Mouse (Mus musculus): ENCODE results near the gene Tuba1c.
A peak's percentile ranks its signal among the peaks of the same experiment; 100 is the strongest.
"Not testable (repeated sequence)": the region's sequence is repeated elsewhere in the genome, so short reads cannot be mapped to it uniquely, and the experiment has no call there.

Gene Tuba1c

DNA sequence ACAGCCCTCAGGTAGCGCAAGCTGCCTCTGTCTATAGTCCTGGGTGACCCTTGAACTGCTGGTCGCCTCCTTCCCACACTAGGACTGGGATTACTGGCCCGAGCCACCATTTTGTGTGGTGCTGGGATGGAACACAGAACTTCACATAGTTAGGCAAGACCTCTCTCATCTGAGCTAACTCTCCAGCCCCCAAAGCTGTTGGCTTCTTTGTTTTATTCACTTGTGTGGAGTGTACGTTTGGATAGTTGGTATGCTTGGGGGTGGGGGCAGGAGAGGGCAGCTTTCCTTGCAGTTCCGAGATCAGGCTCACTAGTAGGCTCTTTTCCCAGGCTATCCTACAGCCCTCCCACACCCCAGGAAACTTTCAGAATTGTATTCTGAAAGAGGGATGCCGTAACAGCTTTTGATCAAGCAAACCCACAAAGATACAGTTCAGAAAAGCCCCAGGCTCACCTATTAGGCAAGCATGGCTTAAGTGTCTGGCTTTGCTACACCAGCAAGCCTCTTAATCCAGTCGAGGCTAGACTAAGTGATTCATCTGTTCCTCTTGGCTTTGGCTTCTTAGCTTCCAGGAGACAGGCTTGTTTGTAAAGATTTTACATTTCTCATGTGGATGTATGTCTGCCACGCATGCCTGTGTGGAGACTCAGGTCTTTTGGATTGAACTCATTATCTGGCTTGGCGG, 2.5 kb downstream of the Tuba1c start:
- DNase-seq = no peak

DNA sequence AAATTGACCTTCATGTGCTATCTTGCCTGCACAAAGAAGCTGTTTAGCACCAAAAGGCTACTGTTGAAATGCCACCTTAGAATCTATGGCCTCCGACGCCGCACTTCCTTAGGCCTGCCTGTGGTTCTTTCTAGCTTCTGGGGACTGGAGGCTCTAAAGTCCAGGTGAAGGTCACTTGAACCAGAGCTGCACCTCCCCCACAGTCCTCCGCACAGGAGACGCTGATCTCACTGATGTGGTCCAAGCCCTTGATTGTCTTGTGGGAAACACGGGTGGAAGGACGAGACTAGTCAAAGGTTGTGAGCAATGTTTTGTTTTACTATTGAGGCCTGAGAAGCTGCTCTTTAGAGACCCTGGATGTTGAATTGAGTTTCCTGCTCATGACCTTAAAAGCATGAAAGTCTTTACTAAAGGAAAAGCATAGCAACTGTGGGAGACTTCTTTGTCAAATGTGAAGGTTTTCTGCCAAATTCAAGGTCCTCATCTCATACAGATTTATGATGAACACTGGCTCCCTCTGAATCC, 3.1 kb downstream of the Tuba1c start:
- DNase-seq = no peak

- no peak for DNase-seq
Measured at GRCm38 (mm10) chr15:99033498-99034270, 4.0 kb downstream of the Tuba1c start.

- peak; percentile 48 for DNase-seq
Measured at GRCm38 (mm10) chr15:99035431-99035830, 5.7 kb downstream of the Tuba1c start.

DNA sequence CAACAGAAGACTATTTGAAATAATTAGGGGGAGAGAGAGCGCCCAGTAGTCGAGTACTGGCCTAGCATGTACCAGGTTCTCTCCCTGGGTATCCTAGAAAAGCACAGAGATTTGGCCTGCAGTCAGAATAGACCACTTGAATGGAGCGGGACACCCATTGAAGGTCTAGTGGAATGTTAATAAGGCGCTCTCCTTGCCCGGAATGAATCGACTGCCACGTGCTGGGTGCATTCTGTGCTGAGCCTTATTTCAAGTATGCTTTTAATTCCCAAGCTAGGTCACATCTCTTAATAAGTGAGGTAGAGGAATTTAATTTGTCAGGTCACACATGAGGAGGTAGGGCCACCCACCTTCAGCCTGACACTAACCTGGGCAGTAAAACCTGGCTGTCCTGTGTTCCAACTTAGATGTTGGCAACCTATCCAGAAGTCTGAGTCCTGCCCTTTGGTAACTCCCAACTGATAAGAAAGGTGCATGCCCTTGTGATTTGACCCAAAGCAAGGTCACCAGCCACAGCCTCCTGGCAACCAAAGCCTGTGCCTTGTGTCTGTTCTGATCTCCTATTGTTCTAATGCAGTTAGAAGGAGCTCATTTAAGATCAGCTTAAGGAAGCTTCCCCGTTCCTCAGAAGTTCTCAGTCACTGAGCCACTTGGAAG, 6.7 kb downstream of the Tuba1c start:
- no peak for DNase-seq

DNA sequence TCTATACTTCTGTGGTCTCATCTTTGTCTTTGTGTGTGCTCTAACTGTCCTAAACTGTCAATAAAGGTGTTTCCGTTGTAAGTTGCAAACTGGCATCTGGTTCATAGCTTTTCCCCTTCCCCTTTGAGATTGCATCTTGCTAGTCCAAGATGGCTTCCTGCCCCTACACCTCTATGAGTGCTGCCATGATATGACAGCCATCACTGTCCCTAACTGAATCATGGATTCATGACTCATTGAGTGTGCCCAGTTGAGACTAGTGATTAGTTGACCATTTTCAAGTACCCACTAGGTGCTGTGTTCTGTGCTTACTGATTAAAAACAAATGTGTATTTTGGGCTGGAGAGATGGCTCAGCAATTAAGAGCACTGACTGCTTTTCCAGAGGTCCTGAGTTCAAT, 8.3 kb downstream of the Tuba1c start:
- DNase-seq = no peak

DNA sequence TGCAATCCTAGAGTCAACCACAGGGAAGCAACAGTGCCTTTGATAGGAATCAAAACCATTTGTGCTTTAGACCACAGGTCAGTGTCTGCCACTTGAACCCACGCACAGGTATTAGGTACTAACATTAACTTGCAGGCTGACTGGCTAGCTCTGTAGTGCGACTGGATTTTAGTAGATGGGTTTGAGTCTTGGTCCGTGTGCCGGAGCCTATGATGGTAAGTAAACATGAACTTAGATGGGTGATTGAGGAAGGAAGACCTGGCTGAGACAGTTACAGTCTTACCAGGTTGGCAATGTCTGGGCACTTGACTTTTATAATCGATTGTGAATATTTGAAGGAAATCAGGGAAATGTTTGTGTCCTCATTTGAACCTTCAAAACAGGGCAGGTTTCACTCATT, 9.1 kb downstream of the Tuba1c start:
- DNase-seq = no peak

GRCm38 (mm10) chr15:99039306-99039705, 9.6 kb downstream of the Tuba1c start:
- no peak for DNase-seq

DNA sequence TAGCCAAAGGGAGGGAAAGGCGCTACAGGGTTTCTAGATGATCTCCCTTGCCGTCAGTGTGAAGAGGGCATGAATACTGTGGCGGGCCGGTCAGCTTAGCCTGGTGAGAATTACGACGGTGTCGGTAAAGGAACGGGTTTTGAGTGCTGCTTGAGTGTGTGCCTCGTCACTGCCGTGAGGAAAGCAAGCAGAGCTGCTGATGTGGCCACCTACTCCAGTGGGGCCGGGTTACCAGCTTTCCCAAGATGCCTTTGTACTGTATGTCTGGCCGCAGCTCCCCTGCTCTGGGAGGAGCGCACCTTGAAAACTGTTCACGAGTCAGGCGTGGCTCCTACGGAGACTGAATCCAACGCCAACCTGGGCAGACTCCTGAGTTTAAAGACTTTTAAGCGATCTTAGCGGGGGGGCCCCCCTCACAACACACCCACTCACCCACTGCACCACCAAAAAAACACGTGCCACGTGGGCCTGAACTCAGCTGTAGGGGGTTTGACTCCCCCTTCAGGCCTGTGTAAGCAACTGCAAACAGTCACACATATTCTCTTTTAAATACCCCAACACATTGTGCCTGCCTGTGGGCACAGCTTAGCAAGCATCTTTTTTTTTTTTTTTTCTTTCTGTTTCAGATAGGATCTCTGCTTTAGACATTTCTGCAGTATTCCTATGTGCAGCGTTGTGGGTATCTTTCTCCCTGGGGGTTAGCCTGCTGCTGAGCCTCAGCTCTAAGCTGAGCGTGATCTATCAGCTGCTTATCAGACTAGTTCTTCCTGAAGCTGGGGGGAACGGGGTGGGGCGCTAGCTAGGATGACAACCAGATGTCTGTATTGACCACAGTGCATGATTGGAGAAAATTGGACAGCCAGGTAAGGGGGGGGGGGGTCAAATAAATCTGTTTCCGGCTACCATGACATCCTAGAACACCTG, 10.6 kb downstream of the Tuba1c start:
- DNase-seq = no peak

GRCm38 (mm10) chr15:99040920-99041856, 11.5 kb downstream of the Tuba1c start:
- DNase-seq = no peak

- DNase-seq = no peak
Measured at GRCm38 (mm10) chr15:99042334-99042733, 12.6 kb downstream of the Tuba1c start.

GRCm38 (mm10) chr15:99044854-99045253, 15.2 kb downstream of the Tuba1c start:
- DNase-seq = no peak

DNA sequence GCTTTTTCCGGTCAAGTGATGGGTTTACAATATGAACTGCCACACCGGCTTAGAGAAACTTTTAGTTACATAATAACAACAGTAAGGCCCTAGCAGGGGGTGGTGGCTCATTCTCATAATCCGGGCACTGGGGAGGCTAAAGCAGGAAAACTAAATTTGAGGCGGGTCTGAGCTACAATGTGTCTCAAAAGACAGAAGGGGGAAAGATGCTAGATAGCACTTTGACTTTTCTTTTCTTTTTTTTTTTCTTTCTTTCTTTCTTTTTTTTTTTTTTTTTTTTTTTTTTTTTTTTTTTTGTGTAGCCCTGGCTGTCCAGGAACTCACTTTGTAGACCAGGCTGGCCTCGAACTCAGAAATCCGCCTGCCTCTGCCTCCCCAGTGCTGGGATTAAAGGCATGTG, 16.0 kb downstream of the Tuba1c start:
- DNase-seq = not testable (repeated sequence)

DNA sequence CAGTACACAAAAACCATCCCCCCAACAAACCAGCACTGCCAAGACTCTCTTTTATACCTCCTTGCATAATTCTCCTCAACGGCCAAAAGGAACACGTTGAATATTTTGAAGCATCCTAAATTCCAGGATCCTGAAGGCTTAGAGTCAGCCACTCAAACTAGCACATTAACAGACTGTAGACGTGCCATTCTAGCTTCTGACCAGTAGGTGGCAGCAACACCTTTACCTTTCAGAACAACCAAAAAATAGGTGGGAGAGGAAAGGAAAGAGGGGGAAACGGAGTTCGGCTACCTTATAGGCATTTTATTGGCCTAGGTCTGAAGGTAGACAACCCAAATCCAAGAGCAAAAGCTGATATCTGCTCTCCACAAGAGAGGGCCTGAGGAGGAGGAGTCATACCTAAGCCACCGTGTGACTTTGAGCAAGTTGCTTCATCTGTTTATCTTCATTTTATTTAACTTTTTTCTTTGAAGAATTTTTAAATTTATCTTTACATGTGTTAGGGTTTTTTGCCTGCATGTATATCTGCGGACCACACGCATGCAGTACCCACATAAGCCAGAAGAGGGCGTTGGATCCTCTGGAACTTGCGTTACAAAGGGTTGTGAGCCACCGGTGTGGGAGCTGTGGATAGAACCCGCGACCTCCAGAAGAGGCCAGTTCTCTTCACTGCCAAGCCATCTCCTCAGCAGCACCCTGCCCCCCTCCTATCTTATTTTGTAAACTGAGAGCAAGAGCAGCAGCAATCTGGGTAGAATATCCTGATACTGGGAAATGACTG, 20.0 kb downstream of the Tuba1c start:
- DNase-seq = peak; percentile 39

GRCm38 (mm10) chr15:99053373-99053772, 23.7 kb downstream of the Tuba1c start:
- DNase-seq = no peak

GRCm38 (mm10) chr15:99055040-99055439, 25.3 kb downstream of the Tuba1c start, which contains the start of gene Prph:
TSS of gene Prph (plus strand) at chr15:99055174.
- DNase-seq = no peak

GRCm38 (mm10) chr15:99055511-99055961, 25.8 kb downstream of the Tuba1c start:
- no peak for DNase-seq

- no peak for DNase-seq
Measured at GRCm38 (mm10) chr15:99056332-99056731, 26.6 kb downstream of the Tuba1c start.

- no peak for DNase-seq
Measured at GRCm38 (mm10) chr15:99065557-99066165, 36.0 kb downstream of the Tuba1c start.

DNA sequence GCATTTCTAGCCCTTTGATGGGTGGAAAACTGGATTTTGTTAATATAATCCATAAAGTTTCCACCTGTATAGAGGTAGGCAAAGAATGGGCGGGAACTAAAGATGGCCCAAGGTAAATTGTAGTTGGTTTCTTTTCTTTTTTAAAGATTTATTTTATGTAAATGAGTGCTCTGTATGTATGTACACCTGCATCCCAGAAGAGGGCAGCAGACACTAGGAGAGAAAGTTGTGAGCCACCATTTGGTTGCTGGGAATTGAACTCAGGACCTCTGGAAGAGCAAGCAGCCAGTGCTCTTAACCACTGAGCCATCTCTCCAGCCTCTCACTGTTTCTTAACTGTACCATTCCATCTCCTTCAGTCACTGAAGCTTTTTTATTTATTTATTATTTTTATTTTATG, 42.3 kb downstream of the Tuba1c start:
- no peak for DNase-seq
